Mouse (Mus musculus): ENCODE data around the gene Ptprf.

GRCm38 (mm10) chr4:118261771-118262473 is 29.3 kb downstream of the Ptprf start:
- TF ChIP-seq CTCF (IDR thresholded peaks at IDR 0.05; ENCODE audit: low read depth, low read length), result no peak
- TF ChIP-seq GATA1 (IDR thresholded peaks at IDR 0.05; ENCODE audit: borderline replicate concordance, low read length), result no peak
- TF ChIP-seq TAL1 (conservative IDR thresholded peaks at IDR 0.05; ENCODE audit: low read depth, low read length), result no peak
- no peak for TF ChIP-seq GATA2 (IDR thresholded peaks at IDR 0.05; ENCODE audit: borderline replicate concordance, low read depth, low read length)
- no peak for TF ChIP-seq POLR2AphosphoS5 (IDR thresholded peaks at IDR 0.05; ENCODE audit: insufficient replicate concordance, low read depth, low read length)

Data from G1E (cell line).